Mouse (Mus musculus): ENCODE data around the gene Rrp9.

Rrp9 gene

DNA sequence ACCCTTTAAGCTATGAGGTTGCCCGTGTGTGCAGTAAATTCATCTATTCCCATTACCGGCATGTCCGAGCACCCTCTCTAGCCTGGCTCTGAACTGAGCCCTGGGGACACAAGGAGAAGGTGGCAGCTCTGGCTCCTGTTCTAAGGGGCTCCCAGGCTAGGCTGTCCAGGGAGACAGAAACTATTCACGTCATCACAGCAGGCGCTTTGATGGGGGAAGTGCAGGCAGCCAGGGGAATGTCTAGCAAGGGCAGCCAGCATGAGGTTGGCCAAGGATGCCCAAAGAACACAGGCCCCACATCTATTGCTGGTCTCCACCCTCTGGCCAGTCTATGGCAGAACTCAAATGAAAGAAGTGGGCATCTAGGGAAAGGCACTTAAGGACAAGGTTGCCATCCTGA lies 17.8 kb upstream of the Rrp9 start:
- DNase-seq, result no peak

GRCm38 (mm10) chr9:106459946-106460345 lies 15.8 kb upstream of the Rrp9 start:
- DNase-seq, result no peak

- no peak for DNase-seq
These were observed 15.2 kb upstream of the Rrp9 start for GRCm38 (mm10) chr9:106460401-106461025.

- DNase-seq, result no peak
These were observed 14.7 kb upstream of the Rrp9 start for GRCm38 (mm10) chr9:106461026-106461415.

DNA sequence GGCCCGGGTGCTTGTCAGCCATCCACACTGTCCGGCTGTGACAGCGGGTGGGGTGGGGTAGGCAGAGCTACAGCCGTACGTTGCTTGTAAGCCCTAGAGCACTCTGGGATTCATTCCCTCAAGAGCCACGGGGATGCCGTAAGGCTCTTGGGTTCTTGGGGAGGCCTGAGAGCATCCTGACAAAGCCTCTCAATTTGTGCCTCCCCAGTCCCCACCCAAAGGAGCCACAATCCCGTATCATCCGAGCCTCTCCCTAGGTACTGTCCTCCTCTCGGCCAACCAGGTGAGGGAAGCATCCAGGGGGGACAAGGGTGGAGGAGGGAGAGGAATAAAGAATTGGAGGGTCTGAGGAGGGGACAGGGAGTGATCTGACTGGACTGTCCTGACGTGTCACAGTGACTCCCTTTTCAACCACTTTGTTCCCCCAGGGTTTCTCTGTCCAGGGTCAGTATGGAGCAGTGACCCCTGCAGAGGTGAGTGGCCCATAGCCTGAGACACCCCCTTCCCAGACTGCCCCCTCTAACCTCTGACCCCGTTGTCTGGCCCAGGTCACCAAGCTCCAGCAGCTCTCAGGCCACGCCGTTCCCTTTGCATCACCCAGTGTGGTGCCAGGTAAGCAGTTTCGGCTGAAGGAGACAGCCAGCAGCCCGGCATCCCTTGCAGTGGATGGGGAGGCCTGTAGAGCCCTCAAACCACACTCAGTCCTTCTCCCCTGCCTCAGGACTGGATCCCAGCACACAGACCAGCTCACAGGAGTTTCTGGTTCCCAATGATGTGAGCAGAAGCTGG lies 13.9 kb upstream of the Rrp9 start:
- DNase-seq, result no peak

GRCm38 (mm10) chr9:106462430-106462800 lies 13.3 kb upstream of the Rrp9 start:
- DNase-seq, result no peak

GRCm38 (mm10) chr9:106463122-106464063 lies 12.4 kb upstream of the Rrp9 start:
- DNase-seq, result no peak

- DNase-seq, result peak; percentile 91
These were observed 10.8 kb upstream of the Rrp9 start for GRCm38 (mm10) chr9:106464751-106465541.

- no peak for DNase-seq
These were observed 10.1 kb upstream of the Rrp9 start, which contains the start of gene Gpr62 for GRCm38 (mm10) chr9:106465571-106466200. Gpr62 (minus strand) TSS chr9:106465938.

- DNase-seq, result no peak
These were observed 9.0 kb upstream of the Rrp9 start for GRCm38 (mm10) chr9:106466721-106467120.

DNA sequence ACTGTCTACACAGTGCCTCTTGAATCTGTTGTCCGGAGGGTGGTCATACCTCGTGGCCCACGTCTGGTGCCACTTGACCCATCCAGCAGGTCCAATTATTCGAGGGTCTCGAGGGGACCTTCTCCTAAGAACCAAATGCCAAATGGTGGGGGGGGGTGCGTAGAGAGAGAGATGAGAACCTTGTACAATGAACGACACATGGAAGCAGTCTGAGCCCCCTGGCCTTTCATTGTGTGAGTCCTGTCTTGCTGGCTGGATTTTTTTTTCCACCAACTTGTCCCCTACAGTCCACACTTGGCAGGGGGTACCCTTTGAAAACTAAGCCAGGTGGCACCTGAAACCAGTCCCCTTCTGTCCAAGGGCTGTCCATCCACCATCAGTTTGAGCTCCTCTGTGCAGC lies 8.0 kb upstream of the Rrp9 start:
- DNase-seq, result no peak

- DNase-seq, result no peak
These were observed 6.4 kb upstream of the Rrp9 start for GRCm38 (mm10) chr9:106469317-106469716.

DNA sequence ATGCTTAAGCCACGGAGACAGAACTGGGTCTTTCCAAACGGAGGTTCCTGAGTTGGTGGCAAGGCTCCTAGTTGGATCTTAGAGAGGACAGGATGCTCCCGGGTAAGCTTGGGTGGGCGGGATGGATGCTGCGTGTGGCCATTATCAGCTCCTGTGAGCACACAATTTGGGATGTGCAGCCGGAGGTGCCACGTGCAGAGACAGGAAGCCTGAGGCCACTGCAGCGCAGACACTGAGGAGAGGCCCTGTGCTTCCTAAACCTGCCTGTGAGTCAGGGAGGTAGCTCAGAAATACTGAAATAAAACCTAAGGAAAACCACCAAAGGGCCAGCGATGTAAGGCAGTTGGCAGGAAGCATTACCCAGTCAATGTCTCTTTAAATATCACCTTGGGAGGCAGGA lies 6.0 kb upstream of the Rrp9 start:
- no peak for DNase-seq

DNA sequence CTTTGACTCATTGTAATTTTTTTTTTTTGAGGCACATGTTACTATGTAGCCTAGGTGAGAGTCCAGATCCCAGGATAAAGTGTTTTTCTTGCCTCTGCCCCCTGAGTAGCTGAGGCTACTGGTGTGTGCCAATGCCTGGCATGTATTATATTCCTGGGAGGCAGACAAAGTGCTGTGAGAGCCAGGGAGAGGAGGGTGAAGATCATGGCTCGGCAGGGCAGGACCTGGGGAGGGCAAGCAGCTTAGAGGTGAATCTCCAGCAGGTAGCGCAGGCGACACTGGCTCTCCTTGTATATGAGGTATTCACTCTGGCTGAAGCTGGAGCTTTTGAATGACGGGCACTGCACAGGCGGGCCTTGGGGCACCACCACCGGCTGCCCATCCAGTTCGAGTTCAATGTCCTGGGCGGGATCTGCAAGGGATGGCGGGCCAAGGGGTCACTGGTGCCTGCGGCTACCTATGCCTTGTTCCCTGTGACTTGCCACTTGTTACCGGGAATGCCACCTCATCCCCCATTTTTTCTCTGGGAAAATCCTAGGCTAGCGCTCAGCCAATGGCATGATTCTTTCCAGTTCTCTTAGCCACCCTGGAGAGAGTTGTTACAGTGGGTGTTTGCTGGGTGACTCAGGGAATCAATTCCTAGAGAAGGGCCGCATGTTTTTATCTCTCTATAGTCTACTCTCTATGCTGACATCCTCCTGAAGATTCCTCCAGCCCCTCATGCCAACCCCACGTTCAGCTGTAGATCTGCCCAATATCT lies 4.6 kb upstream of the Rrp9 start:
- no peak for DNase-seq

- peak; percentile 63 for DNase-seq
These were observed 3.9 kb upstream of the Rrp9 start for GRCm38 (mm10) chr9:106471892-106472291.

- DNase-seq, result no peak
These were observed 3.4 kb upstream of the Rrp9 start for GRCm38 (mm10) chr9:106472321-106472720.

- DNase-seq, result no peak
These were observed 2.5 kb upstream of the Rrp9 start for GRCm38 (mm10) chr9:106473081-106473752.

DNA sequence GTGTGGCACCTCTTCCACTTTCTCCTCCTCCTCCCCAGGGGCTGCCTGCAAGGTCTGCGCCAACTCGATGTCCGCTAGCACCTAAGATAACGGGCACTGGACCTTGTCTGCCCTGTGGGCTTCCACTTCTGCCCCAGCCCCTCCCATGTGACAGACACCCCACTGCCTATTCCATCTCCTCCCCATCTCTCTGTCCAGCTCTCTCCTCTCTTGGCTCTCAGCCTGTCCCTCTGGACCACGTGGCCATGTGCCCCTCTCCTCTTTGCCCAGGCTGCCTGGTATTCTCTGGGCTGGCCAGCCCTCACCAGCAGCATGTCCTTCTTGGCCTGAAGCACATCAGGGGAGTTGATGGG lies 2.0 kb upstream of the Rrp9 start:
- no peak for DNase-seq

DNA sequence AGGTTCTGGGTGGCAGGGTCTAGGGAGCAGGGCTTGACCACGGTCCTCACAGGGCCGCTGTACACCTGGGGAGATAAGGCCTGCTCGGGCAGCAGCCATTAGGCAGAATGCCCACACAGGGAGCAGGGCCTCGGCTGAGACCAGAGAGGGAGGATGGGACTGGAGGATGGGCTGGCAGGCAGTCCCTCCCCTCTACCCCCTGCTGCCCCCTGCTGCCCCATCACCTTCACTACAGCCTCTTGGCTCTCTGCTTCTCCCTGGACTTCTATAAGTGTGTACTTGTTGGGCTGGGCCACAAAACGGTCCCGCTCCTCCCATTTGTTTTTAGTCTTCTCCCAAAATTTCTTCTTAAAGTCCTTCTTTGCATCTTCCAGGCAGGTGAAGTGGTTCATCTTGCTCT lies 1.3 kb upstream of the Rrp9 start:
- DNase-seq, result peak; percentile 79

GRCm38 (mm10) chr9:106475046-106475445 lies 717 bp upstream of the Rrp9 start:
- DNase-seq, result no peak

Data from embryo, embryonic 11 days (tissue).